Mouse (Mus musculus): ENCODE measurements around the gene Gk5. TPM values are rescaled to one million over a fixed set of nuclear protein-coding genes. Genes with fewer than 3 reads are reported as not detected.
"Not testable (repeated sequence)": the region's sequence is repeated elsewhere in the genome, so short reads cannot be mapped to it uniquely, and the experiment has no call there.

Gk5 gene
- polyA plus RNA-seq (2014; fragmentation: Nextera tagmentation; extraction: Ambion mirVana) = 4.1 and 5.0 TPM in 2 replicates

DNA sequence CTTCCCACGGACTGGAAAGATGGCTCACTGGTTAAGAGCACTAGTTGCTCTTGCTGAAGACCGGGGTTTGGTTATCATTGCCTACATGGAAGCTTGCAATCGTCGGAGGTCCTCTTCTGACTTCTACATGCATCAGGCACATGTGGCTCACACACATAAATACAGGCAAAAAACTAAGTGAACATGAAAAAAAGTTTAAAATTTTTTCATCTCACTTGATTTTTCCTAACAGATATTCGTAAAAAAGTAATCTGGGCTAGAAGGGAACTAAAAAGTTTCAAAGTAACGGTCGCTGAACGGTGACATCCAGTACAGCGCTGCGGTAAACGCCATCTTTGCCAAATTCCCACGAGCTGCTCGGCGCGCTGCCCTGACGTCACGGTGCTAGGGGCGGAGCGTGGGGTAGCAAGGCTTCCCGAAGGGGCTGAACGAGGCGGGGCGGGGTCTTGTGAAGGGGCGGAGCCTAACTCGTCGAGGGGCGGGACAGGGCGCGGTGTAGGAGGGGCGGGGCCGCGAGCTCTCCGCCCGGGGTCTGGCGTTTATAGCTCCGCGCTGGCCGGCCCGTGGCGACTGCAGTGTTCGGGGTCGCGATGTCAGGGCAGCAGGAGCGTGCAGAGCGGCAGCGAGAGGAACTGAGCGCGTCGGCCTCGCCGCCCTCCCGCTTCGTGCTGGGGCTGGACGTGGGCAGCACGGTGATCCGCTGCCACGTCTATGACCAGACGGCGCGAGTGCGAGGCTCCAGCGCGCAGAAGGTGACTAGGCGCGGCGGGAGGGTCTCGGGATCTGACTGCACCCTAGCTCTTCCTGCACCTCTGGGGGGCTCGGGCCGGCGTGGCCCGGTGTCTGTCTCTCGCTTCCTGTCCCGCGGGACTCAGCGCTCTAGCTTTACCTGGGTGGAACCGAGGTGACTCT lies at the start of gene Gk5:
TSS of gene Gk5 (plus strand) at position 502 of the 912 bp plus-strand sequence.
- H3K27me3 ChIP-seq (ENCODE audit: control insufficient read depth, insufficient read depth, low read length) = no peaks in the 10 kb centered on the region
- no peaks in the 10 kb centered on the region for H3K4me1 ChIP-seq (ENCODE audit: control insufficient read depth, insufficient read depth, low read length)
- DNase-seq (ENCODE audit: low spot score) (peak; percentile 100), ATAC-seq (ENCODE audit: insufficient number of reproducible peaks, low FRiP score, low TSS enrichment, low read depth) (peak; percentile 99)
- WGBS = 2% methylated on average over 76 of the region's 76 CpGs
- H3K4me2 ChIP-seq (ENCODE audit: low read depth, severe bottlenecking) = peak within 1 kb of the TSS; percentile 66
- H3K9ac ChIP-seq (ENCODE audit: low read length) = peak within 1 kb of the TSS; percentile 71
- no peak within 1 kb of the TSS for H3K27ac ChIP-seq (replicated peaks; ENCODE audit: low read depth, low read length)
- H3K4me3 ChIP-seq (ENCODE audit: low read depth, low read length) = peak within 1 kb of the TSS; percentile 68
- H3K9me3 ChIP-seq (ENCODE audit: control insufficient read depth, low read length) = no peaks in the 10 kb centered on the region
- no peaks in the 10 kb centered on the region for H3K36me3 ChIP-seq (ENCODE audit: control insufficient read depth, insufficient read depth, low read length)

DNA sequence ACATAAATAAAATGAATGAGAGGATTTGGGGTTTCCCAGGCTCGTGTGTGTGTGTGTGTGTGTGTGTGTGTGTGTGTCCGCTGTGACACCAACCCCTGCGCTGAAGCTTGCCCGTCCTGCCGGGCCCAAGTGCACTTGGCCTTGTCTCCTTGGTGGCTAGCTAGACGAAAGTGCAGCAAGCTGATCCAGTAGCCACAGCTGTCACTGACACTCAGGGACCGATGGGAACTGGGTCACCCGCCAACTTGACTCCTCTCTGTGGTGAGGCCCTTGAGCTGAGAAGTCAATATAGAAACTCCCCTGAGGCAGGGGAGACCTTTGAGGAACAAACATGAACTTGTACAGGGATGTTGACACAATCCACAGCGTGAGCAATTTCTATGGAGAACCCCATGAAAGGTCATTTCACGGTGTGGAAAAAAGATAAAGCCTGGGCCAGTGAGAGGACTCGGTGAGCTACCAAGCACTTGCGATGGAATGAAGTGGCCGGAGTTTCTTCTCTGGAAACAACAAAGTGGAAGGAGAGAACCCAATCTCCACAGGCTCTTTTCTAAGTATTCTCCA lies 40.3 kb upstream of the Gk5 start:
- Histone ChIP-seq H3K27ac (replicated peaks; ENCODE audit: low read depth, low read length) (no peak overlapping the region), H3K36me3 (ENCODE audit: control insufficient read depth, insufficient read depth, low read length) (no peaks in the 10 kb centered on the region), H3K27me3 (ENCODE audit: control insufficient read depth, insufficient read depth, low read length) (no peaks in the 10 kb centered on the region), H3K4me3 (ENCODE audit: low read depth, low read length) (no peak overlapping the region), H3K9me3 (ENCODE audit: control insufficient read depth, low read length) (no peaks in the 10 kb centered on the region), H3K4me2 (ENCODE audit: low read depth, severe bottlenecking) (no peak overlapping the region), H3K4me1 (ENCODE audit: control insufficient read depth, insufficient read depth, low read length) (no peaks in the 10 kb centered on the region), H3K9ac (ENCODE audit: low read length) (no peak overlapping the region)
- ATAC-seq (ENCODE audit: insufficient number of reproducible peaks, low FRiP score, low TSS enrichment, low read depth) = no peak
- WGBS = 96% methylated on average over 13 of the region's 13 CpGs
- DNase-seq (ENCODE audit: low spot score) = no peak

DNA sequence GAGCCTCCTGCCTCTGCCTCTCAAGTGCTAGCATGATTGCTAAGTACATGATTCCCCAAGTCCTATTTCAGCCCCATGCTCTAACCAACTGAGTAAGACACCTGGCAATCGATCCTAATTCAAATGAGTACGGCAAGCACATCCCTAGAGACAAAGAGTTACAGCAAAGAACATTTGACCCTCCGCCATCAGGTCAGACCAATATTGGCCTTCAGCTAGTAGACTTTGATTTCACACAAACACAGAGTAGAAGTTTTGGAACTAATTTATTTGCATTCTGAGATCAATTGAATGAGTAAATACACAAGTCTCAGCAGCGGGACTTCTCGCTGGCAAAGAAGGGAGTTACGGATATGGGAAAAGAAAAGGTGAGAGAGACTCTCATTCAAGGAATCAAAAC lies 33.9 kb upstream of the Gk5 start:
- ATAC-seq (ENCODE audit: insufficient number of reproducible peaks, low FRiP score, low TSS enrichment, low read depth) (no peak), DNase-seq (ENCODE audit: low spot score) (no peak)
- Histone ChIP-seq H3K4me1 (ENCODE audit: control insufficient read depth, insufficient read depth, low read length) (no peaks in the 10 kb centered on the region), H3K4me3 (ENCODE audit: low read depth, low read length) (no peak overlapping the region), H3K27me3 (ENCODE audit: control insufficient read depth, insufficient read depth, low read length) (no peaks in the 10 kb centered on the region), H3K36me3 (ENCODE audit: control insufficient read depth, insufficient read depth, low read length) (no peaks in the 10 kb centered on the region), H3K9ac (ENCODE audit: low read length) (no peak overlapping the region), H3K9me3 (ENCODE audit: control insufficient read depth, low read length) (no peaks in the 10 kb centered on the region), H3K27ac (replicated peaks; ENCODE audit: low read depth, low read length) (no peak overlapping the region), H3K4me2 (ENCODE audit: low read depth, severe bottlenecking) (no peak overlapping the region)
- 91% methylated on average over 6 of the region's 6 CpGs for WGBS

GRCm38 (mm10) chr9:96087671-96088070 lies 31.5 kb upstream of the Gk5 start:
- Histone ChIP-seq H3K9ac (ENCODE audit: low read length) (no peak overlapping the region), H3K4me3 (ENCODE audit: low read depth, low read length) (no peak overlapping the region), H3K27ac (replicated peaks; ENCODE audit: low read depth, low read length) (no peak overlapping the region), H3K27me3 (ENCODE audit: control insufficient read depth, insufficient read depth, low read length) (no peaks in the 10 kb centered on the region), H3K4me2 (ENCODE audit: low read depth, severe bottlenecking) (no peak overlapping the region), H3K4me1 (ENCODE audit: control insufficient read depth, insufficient read depth, low read length) (no peaks in the 10 kb centered on the region), H3K9me3 (ENCODE audit: control insufficient read depth, low read length) (no peaks in the 10 kb centered on the region), H3K36me3 (ENCODE audit: control insufficient read depth, insufficient read depth, low read length) (no peaks in the 10 kb centered on the region)
- ATAC-seq (ENCODE audit: insufficient number of reproducible peaks, low FRiP score, low TSS enrichment, low read depth) = no peak
- 92% methylated on average over 2 of the region's 2 CpGs for WGBS
- no peak for DNase-seq (ENCODE audit: low spot score)

DNA sequence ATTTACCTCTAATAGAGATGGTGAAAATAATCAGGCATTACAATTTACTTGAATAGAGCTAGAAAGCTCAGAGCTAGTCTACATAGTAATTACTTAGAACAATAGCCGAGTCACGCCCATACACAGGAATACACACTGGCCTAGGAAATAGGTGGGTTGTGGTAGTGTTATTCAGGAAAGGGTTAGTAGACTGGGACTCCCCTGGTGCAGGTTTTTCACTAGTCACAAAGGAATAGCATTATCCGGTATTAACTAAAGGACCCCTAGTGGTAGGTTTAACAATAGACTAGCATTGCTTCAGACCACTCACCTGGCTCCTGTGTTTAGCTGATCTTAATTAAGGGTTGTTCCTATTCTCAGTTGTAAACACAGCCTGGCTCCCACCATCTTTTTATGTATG lies 30.7 kb upstream of the Gk5 start:
- not testable (repeated sequence) for H3K4me3 ChIP-seq (ENCODE audit: low read depth, low read length); H3K9me3 ChIP-seq (ENCODE audit: control insufficient read depth, low read length); H3K4me1 ChIP-seq (ENCODE audit: control insufficient read depth, insufficient read depth, low read length); H3K36me3 ChIP-seq (ENCODE audit: control insufficient read depth, insufficient read depth, low read length); DNase-seq (ENCODE audit: low spot score); ATAC-seq (ENCODE audit: insufficient number of reproducible peaks, low FRiP score, low TSS enrichment, low read depth); H3K27ac ChIP-seq (replicated peaks; ENCODE audit: low read depth, low read length); H3K9ac ChIP-seq (ENCODE audit: low read length); H3K27me3 ChIP-seq (ENCODE audit: control insufficient read depth, insufficient read depth, low read length); H3K4me2 ChIP-seq (ENCODE audit: low read depth, severe bottlenecking)
- 85% methylated on average over 3 of the region's 3 CpGs for WGBS

DNA sequence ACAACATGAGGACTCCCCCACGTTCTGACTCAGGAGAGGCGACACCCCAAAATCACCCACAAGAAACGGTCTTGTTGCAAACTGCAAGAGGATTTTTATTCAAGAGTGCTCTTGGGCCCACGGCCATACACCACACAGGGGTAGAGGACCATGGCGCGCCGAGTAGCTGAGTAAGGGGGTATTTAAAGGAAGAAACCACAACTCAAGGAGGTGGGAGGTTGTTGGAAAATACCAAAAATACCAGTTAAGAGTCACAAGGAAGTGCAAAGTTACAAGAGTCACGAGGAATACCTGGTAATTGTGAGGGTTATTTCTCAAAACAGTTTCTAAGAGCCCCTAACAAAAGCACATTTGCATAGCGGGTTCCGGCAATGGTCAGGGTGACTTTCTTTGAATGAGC lies 26.5 kb upstream of the Gk5 start:
- not testable (repeated sequence) for H3K9ac ChIP-seq (ENCODE audit: low read length); H3K36me3 ChIP-seq (ENCODE audit: control insufficient read depth, insufficient read depth, low read length); H3K4me3 ChIP-seq (ENCODE audit: low read depth, low read length); H3K4me2 ChIP-seq (ENCODE audit: low read depth, severe bottlenecking); ATAC-seq (ENCODE audit: insufficient number of reproducible peaks, low FRiP score, low TSS enrichment, low read depth); H3K27ac ChIP-seq (replicated peaks; ENCODE audit: low read depth, low read length); H3K9me3 ChIP-seq (ENCODE audit: control insufficient read depth, low read length); H3K4me1 ChIP-seq (ENCODE audit: control insufficient read depth, insufficient read depth, low read length); DNase-seq (ENCODE audit: low spot score); H3K27me3 ChIP-seq (ENCODE audit: control insufficient read depth, insufficient read depth, low read length)
- WGBS = 88% methylated on average over 10 of the region's 10 CpGs

DNA sequence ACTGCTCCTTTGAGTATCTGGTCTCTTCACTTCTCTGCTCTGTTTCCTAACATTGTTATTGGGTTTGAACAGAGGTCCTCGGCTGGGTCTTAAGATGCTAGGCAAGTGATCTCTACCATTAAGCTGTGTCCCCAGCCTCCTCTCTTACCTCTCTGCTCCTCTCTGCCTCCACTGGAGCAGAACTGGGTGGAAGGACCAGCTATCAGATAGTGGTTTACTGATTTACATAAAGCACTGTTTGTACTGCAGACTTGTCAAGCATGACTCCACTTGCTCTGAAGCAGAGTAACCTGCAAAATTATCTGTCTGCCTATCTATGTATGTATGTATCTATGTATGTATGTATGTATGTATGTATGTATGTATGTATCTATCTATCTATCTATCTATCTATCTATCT lies 25.9 kb upstream of the Gk5 start:
- H3K36me3 ChIP-seq (ENCODE audit: control insufficient read depth, insufficient read depth, low read length) = no peaks in the 10 kb centered on the region
- no peaks in the 10 kb centered on the region for H3K4me1 ChIP-seq (ENCODE audit: control insufficient read depth, insufficient read depth, low read length)
- 86% methylated on average over 1 of the region's 1 CpGs for WGBS
- H3K9ac ChIP-seq (ENCODE audit: low read length) = no peak overlapping the region
- H3K9me3 ChIP-seq (ENCODE audit: control insufficient read depth, low read length) = no peaks in the 10 kb centered on the region
- no peak overlapping the region for H3K4me3 ChIP-seq (ENCODE audit: low read depth, low read length)
- DNase-seq (ENCODE audit: low spot score) (no peak), ATAC-seq (ENCODE audit: insufficient number of reproducible peaks, low FRiP score, low TSS enrichment, low read depth) (no peak)
- no peaks in the 10 kb centered on the region for H3K27me3 ChIP-seq (ENCODE audit: control insufficient read depth, insufficient read depth, low read length)
- H3K4me2 ChIP-seq (ENCODE audit: low read depth, severe bottlenecking) = no peak overlapping the region
- H3K27ac ChIP-seq (replicated peaks; ENCODE audit: low read depth, low read length) = no peak overlapping the region

- Histone ChIP-seq H3K9ac (ENCODE audit: low read length) (no peak overlapping the region), H3K4me2 (ENCODE audit: low read depth, severe bottlenecking) (no peak overlapping the region), H3K36me3 (ENCODE audit: control insufficient read depth, insufficient read depth, low read length) (no peaks in the 10 kb centered on the region), H3K4me3 (ENCODE audit: low read depth, low read length) (no peak overlapping the region), H3K9me3 (ENCODE audit: control insufficient read depth, low read length) (no peaks in the 10 kb centered on the region), H3K27ac (replicated peaks; ENCODE audit: low read depth, low read length) (no peak overlapping the region), H3K4me1 (ENCODE audit: control insufficient read depth, insufficient read depth, low read length) (no peaks in the 10 kb centered on the region), H3K27me3 (ENCODE audit: control insufficient read depth, insufficient read depth, low read length) (no peaks in the 10 kb centered on the region)
- ATAC-seq (ENCODE audit: insufficient number of reproducible peaks, low FRiP score, low TSS enrichment, low read depth) (no peak), DNase-seq (ENCODE audit: low spot score) (no peak)
- 55% methylated on average over 1 of the region's 1 CpGs for WGBS
Measured at GRCm38 (mm10) chr9:96094341-96094740, 24.8 kb upstream of the Gk5 start.
